Mouse (Mus musculus) spleen, postnatal 4 days (tissue): Measurements from ENCODE around the gene Tango6.

Experiments used
- DNase-seq, 2 experiments: peaks; one replicate each; pipeline ENCODE4 v3.0.0; 2022; ENCODE audit warnings: low spot score in 2 of 2

Gene Tango6

GRCm38 (mm10) chr8:106817171-106817545, 134.3 kb downstream of the Tango6 start:
- no peak for DNase-seq

GRCm38 (mm10) chr8:106818626-106819515, 136.0 kb downstream of the Tango6 start:
- no peak for DNase-seq

GRCm38 (mm10) chr8:106819581-106819980, 136.7 kb downstream of the Tango6 start:
- no peak for DNase-seq

- no peak for DNase-seq
Measured at GRCm38 (mm10) chr8:106820553-106821515, 138.0 kb downstream of the Tango6 start.

- DNase-seq, result no peak
Measured at GRCm38 (mm10) chr8:106828921-106829320, 146.1 kb downstream of the Tango6 start.

- no peak for DNase-seq
Measured at GRCm38 (mm10) chr8:106829526-106830045, 146.7 kb downstream of the Tango6 start.

GRCm38 (mm10) chr8:106834899-106835298, 152.0 kb downstream of the Tango6 start:
- DNase-seq, result no peak

- no peak for DNase-seq
Measured at GRCm38 (mm10) chr8:106836525-106836924, 153.7 kb downstream of the Tango6 start.

- no peak for DNase-seq
Measured at GRCm38 (mm10) chr8:106838803-106839202, 155.9 kb downstream of the Tango6 start.

- DNase-seq, result no peak
Measured at GRCm38 (mm10) chr8:106839209-106840001, 156.5 kb downstream of the Tango6 start.

GRCm38 (mm10) chr8:106850034-106850433, 167.2 kb downstream of the Tango6 start:
- DNase-seq, result no peak

GRCm38 (mm10) chr8:106854534-106855241, 171.8 kb downstream of the Tango6 start:
- DNase-seq, result no peak

GRCm38 (mm10) chr8:106855242-106855562, 172.3 kb downstream of the Tango6 start:
- no peak for DNase-seq

- no peak for DNase-seq
Measured at GRCm38 (mm10) chr8:106862845-106863244, 180.0 kb downstream of the Tango6 start.

GRCm38 (mm10) chr8:106865354-106865753, 182.5 kb downstream of the Tango6 start:
- DNase-seq, result no peak

- DNase-seq, result no peak
Measured at GRCm38 (mm10) chr8:106870051-106870450, 187.2 kb downstream of the Tango6 start, which contains the start of gene Has3. Gene Has3, plus strand, starts transcription at chr8:106870242.

- peak in 1 of 2 experiments; percentile 75 for DNase-seq
Measured at GRCm38 (mm10) chr8:106870537-106871327, 187.9 kb downstream of the Tango6 start.

- no peak for DNase-seq
Measured at GRCm38 (mm10) chr8:106871328-106871926, 188.6 kb downstream of the Tango6 start.

- DNase-seq, result peak in 1 of 2 experiments; percentile 65
Measured at GRCm38 (mm10) chr8:106871931-106872371, 189.1 kb downstream of the Tango6 start.
